Mouse (Mus musculus): ENCODE measurements around the gene Morc2b.
"Not testable (repeated sequence)": the region's sequence is repeated elsewhere in the genome, so short reads cannot be mapped to it uniquely, and the experiment has no call there.

The Morc2b gene

GRCm38 (mm10) chr17:33139261-33139820, at the start of gene Morc2b:
Gene Morc2b, minus strand, starts transcription at chr17:33139683.
- DNase-seq (ENCODE audit: extremely low spot score), result no peak

- DNase-seq (ENCODE audit: extremely low spot score), result not testable (repeated sequence)
These were observed 28.7 kb upstream of the Morc2b start, which contains the start of gene Olfr55 for GRCm38 (mm10) chr17:33168147-33168546. Gene Olfr55, plus strand, starts transcription at chr17:33168447.

GRCm38 (mm10) chr17:33126257-33126656, 13.2 kb downstream of the Morc2b start:
- no peak for DNase-seq (ENCODE audit: extremely low spot score)

- no peak for DNase-seq (ENCODE audit: extremely low spot score)
These were observed 14.9 kb downstream of the Morc2b start for GRCm38 (mm10) chr17:33124546-33124945.

GRCm38 (mm10) chr17:33097396-33097795, 42.1 kb downstream of the Morc2b start:
- no peak for DNase-seq (ENCODE audit: extremely low spot score)

GRCm38 (mm10) chr17:33092391-33093193, 46.9 kb downstream of the Morc2b start:
- peak; percentile 83 for DNase-seq (ENCODE audit: extremely low spot score)

- no peak for DNase-seq (ENCODE audit: extremely low spot score)
These were observed 47.9 kb downstream of the Morc2b start for GRCm38 (mm10) chr17:33091630-33092029.

- DNase-seq (ENCODE audit: extremely low spot score), result peak; percentile 91
These were observed 50.1 kb downstream of the Morc2b start, which contains the start of gene Zfp563 for GRCm38 (mm10) chr17:33089220-33089949. Gene Zfp563, plus strand, starts transcription at chr17:33089310.

GRCm38 (mm10) chr17:33067958-33068357, 71.5 kb downstream of the Morc2b start, which contains the start of gene 4921501E09Rik:
Gene 4921501E09Rik, minus strand, starts transcription at chr17:33068058.
- DNase-seq (ENCODE audit: extremely low spot score), result no peak
